Mouse (Mus musculus) cerebellum, adult 2 months (tissue): Measurements from ENCODE around the gene Gm8369. TPM values are rescaled to one million over a fixed set of nuclear protein-coding genes. Genes with fewer than 3 reads are reported as not detected.
"Not testable (repeated sequence)": the region's sequence is repeated elsewhere in the genome, so short reads cannot be mapped to it uniquely, and the experiment has no call there.

Source experiments
- DNase-seq, 2 experiments: peaks; one replicate each; pipeline ENCODE4 v3.0.0; 2021
- H3K27ac ChIP-seq: fragments of 200-500 bp; 2 replicates; pipeline ENCODE4 v1.5.1; 2012; ENCODE audit warnings: low read length, control low read depth, inconsistent platforms; ENCODE audit not compliant: insufficient read depth
- H3K27me3 ChIP-seq: fragments of 200-500 bp; 2 replicates; pipeline ENCODE4 v1.6.1; 2012; ENCODE audit warnings: inconsistent platforms, mild to moderate bottlenecking, low read length, moderate library complexity; ENCODE audit not compliant: control insufficient read depth, insufficient read depth
- H3K4me1 ChIP-seq: fragments of 200-500 bp; 2 replicates; pipeline ENCODE4 v1.6.1; 2011; ENCODE audit warnings: low read length; ENCODE audit not compliant: control insufficient read depth, insufficient read depth
- H3K4me3 ChIP-seq: fragments of 200-500 bp; replicated peaks from 2 replicates; pipeline ENCODE3; 2011; ENCODE audit warnings: mild to moderate bottlenecking, low read depth, low read length, control low read depth; ENCODE audit not compliant: insufficient read depth
- CTCF ChIP-seq: fragments of 200-500 bp; IDR thresholded peaks from 2 replicates; pipeline ENCODE4 v1.5.1; 2011; ENCODE audit warnings: low read depth, mild to moderate bottlenecking, control low read depth, low read length, moderate library complexity, borderline replicate concordance; ENCODE audit not compliant: insufficient read depth
- POLR2A ChIP-seq: fragments of 200-500 bp; IDR thresholded peaks from 2 replicates; pipeline ENCODE4 v1.6.1; 2011; ENCODE audit warnings: low read length, control low read depth, borderline replicate concordance; ENCODE audit not compliant: insufficient read depth
- WGBS: fragments of 180-500 bp; shearing (Covaris S2); methylation state at CpG from one replicate; pipeline ENCODE4 v1.1.7; 2018; 5-methylcytosine and 5-hydroxymethylcytosine counted together
- polyA plus RNA-seq: library from polyadenylated mRNA; depleted of rRNA; stranded (reverse); fragments of >200 nt; gene quantifications from 2 replicates; pipeline ENCODE4 v1.2.3, GENCODE M21; 2012

Gm8369 gene
- polyA plus RNA-seq, 1 experiment, result not detected

GRCm38 (mm10) chr19:11496361-11496760 lies 10.6 kb downstream of the Gm8369 start:
- H3K4me3 ChIP-seq, result no peak overlapping the region
- no peaks in the 10 kb centered on the region for H3K4me1 ChIP-seq
- H3K27me3 ChIP-seq, result no peaks in the 10 kb centered on the region
- DNase-seq, result no peak
- TF ChIP-seq POLR2A (no peak), CTCF (no peak)
- no peak overlapping the region for H3K27ac ChIP-seq
- WGBS, result 85% methylated on average over 6 of the region's 6 CpGs

- H3K4me1 ChIP-seq, H3K4me3 ChIP-seq, DNase-seq, H3K27me3 ChIP-seq, H3K27ac ChIP-seq: not testable (repeated sequence)
- WGBS, result 80% methylated on average over 1 of the region's 1 CpGs
These were observed 11.6 kb downstream of the Gm8369 start for GRCm38 (mm10) chr19:11497300-11497699.

- H3K4me3 ChIP-seq, result no peak overlapping the region
- no peak for DNase-seq
- no peak overlapping the region for H3K27ac ChIP-seq
- H3K4me1 ChIP-seq, result no peaks in the 10 kb centered on the region
- no peaks in the 10 kb centered on the region for H3K27me3 ChIP-seq
- TF ChIP-seq CTCF, result no peak
- no peak for TF ChIP-seq POLR2A
- 95% methylated on average over 1 of the region's 1 CpGs for WGBS
These were observed 15.1 kb downstream of the Gm8369 start for GRCm38 (mm10) chr19:11500796-11501195.

- H3K4me1 ChIP-seq, result no peaks in the 10 kb centered on the region
- H3K27me3 ChIP-seq, result no peaks in the 10 kb centered on the region
- WGBS, result 91% methylated on average over 4 of the region's 4 CpGs
- no peak overlapping the region for H3K27ac ChIP-seq
- TF ChIP-seq CTCF (no peak), POLR2A (no peak)
- H3K4me3 ChIP-seq, result no peak overlapping the region
- no peak for DNase-seq
These were observed 15.6 kb downstream of the Gm8369 start for GRCm38 (mm10) chr19:11501326-11501725.

GRCm38 (mm10) chr19:11504857-11505256 lies 19.1 kb downstream of the Gm8369 start:
- no peaks in the 10 kb centered on the region for H3K4me1 ChIP-seq
- H3K27me3 ChIP-seq, result no peaks in the 10 kb centered on the region
- WGBS, result 91% methylated on average over 1 of the region's 1 CpGs
- TF ChIP-seq CTCF (no peak), POLR2A (no peak)
- no peak overlapping the region for H3K4me3 ChIP-seq
- no peak overlapping the region for H3K27ac ChIP-seq
- DNase-seq, result no peak

GRCm38 (mm10) chr19:11513458-11513857 lies 27.7 kb downstream of the Gm8369 start:
- no peak for DNase-seq

GRCm38 (mm10) chr19:11516246-11516645 lies 30.5 kb downstream of the Gm8369 start, which contains the start of gene Ms4a6b:
TSS of gene Ms4a6b (plus strand) at chr19:11516512.
- Histone ChIP-seq H3K27ac (no peak within 1 kb of the TSS), H3K4me1 (no peaks in the 10 kb centered on the region), H3K27me3 (no peaks in the 10 kb centered on the region), H3K4me3 (no peak within 1 kb of the TSS)
- DNase-seq, result no peak
- no peak for TF ChIP-seq POLR2A
- TF ChIP-seq CTCF, result no peak

More at GRCm38 (mm10) chr19:11513458-11513857, 27.7 kb downstream of the Gm8369 start:
- Histone ChIP-seq H3K27ac (no peak overlapping the region), H3K27me3 (no peaks in the 10 kb centered on the region), H3K4me1 (no peaks in the 10 kb centered on the region), H3K4me3 (no peak overlapping the region)
- no peak for TF ChIP-seq POLR2A
- TF ChIP-seq CTCF, result no peak
- 51% methylated on average over 1 of the region's 1 CpGs for WGBS

- Histone ChIP-seq H3K4me1 (no peaks in the 10 kb centered on the region), H3K27me3 (no peaks in the 10 kb centered on the region), H3K27ac (no peak overlapping the region), H3K4me3 (no peak overlapping the region)
- TF ChIP-seq POLR2A, result no peak
- TF ChIP-seq CTCF, result no peak
- WGBS, result 75% methylated on average over 4 of the region's 4 CpGs
- no peak for DNase-seq
These were observed 31.1 kb downstream of the Gm8369 start for GRCm38 (mm10) chr19:11516845-11517244.

GRCm38 (mm10) chr19:11517373-11517772 lies 31.6 kb downstream of the Gm8369 start:
- not testable (repeated sequence) for H3K4me1 ChIP-seq, DNase-seq, H3K27ac ChIP-seq, H3K27me3 ChIP-seq, H3K4me3 ChIP-seq
- WGBS, result 30% methylated on average over 1 of the region's 1 CpGs

- 85% methylated on average over 2 of the region's 2 CpGs for WGBS
- not testable (repeated sequence) for H3K27ac ChIP-seq, H3K4me1 ChIP-seq, H3K4me3 ChIP-seq, DNase-seq, H3K27me3 ChIP-seq
These were observed 32.6 kb downstream of the Gm8369 start for GRCm38 (mm10) chr19:11518356-11518755.
